Mouse (Mus musculus): ENCODE measurements at regions not wholly inside any gene's neighbourhood (a gene's known extent, or its start where the extent isn't known, plus 50 kb on each side); places are given as distances from the start of the nearest gene placed in this dataset.

- DNase-seq, result no peak
- Histone ChIP-seq H3K4me1 (ENCODE audit: control insufficient read depth, insufficient read depth, low read length) (no peaks in the 10 kb centered on the region), H3K4me3 (replicated peaks; ENCODE audit: extremely low read depth, low read depth, low read length) (no peak overlapping the region)
- 84% methylated on average over 7 of the region's 7 CpGs for WGBS
- TF ChIP-seq CTCF (IDR thresholded peaks at IDR 0.05; ENCODE audit: insufficient read depth, low read length) (no peak), POLR2A (IDR thresholded peaks at IDR 0.05; ENCODE audit: borderline replicate concordance, extremely low read depth, low read depth, low read length) (no peak)
These were observed 76.6 kb downstream of the Ramp3 start for GRCm38 (mm10) chr11:6734746-6735430.

- DNase-seq, result no peak
- Histone ChIP-seq H3K4me3 (replicated peaks; ENCODE audit: extremely low read depth, low read depth, low read length) (no peak overlapping the region), H3K4me1 (ENCODE audit: control insufficient read depth, insufficient read depth, low read length) (no peaks in the 10 kb centered on the region)
- WGBS, result 72% methylated on average over 5 of the region's 5 CpGs
- no peak for TF ChIP-seq POLR2A (IDR thresholded peaks at IDR 0.05; ENCODE audit: borderline replicate concordance, extremely low read depth, low read depth, low read length)
These were observed 73.2 kb downstream of the Ramp3 start for GRCm38 (mm10) chr11:6731505-6731904.

Measured in lung, adult 2 months (tissue).